Mouse (Mus musculus) erythroblast, embryonic 14.5 days (primary cell): ENCODE data around the gene Abcb8.

Experiments used
- GATA1 ChIP-seq: IDR thresholded peaks from 2 replicates; pipeline ENCODE4 v1.6.1; 2012; ENCODE audit warnings: low read length, inconsistent platforms, mixed read lengths
- TAL1 ChIP-seq: IDR thresholded peaks from 3 replicates; pipeline ENCODE4 v1.6.1; 2012; ENCODE audit warnings: low read length, inconsistent platforms, mixed read lengths

- TF ChIP-seq GATA1 (no peak), TAL1 (no peak)
Observed at GRCm38 (mm10) chr5:24446630-24447029, 53.2 kb downstream of the Abcb8 start.
